Mouse (Mus musculus) brain, embryonic 14.5 days (tissue): Measurements from ENCODE around the gene Musk.

ENCODE experiments used
- CTCF ChIP-seq: fragments of 200-500 bp; IDR thresholded peaks from 2 replicates; pipeline ENCODE4 v1.5.1; 2012; ENCODE audit warnings: inconsistent platforms, mild to moderate bottlenecking, moderate library complexity, borderline replicate concordance; ENCODE audit not compliant: insufficient read depth, insufficient read length; ENCODE audit errors: extremely low read depth
- POLR2A ChIP-seq: fragments of 200-500 bp; IDR thresholded peaks from 2 replicates; pipeline ENCODE4 v1.6.1; 2012; ENCODE audit warnings: mild to moderate bottlenecking, inconsistent platforms, borderline replicate concordance; ENCODE audit not compliant: poor library complexity, insufficient read depth, insufficient read length, severe bottlenecking; ENCODE audit errors: extremely low read depth

- no peak for TF ChIP-seq POLR2A
- no peak for TF ChIP-seq CTCF
These were observed 21.7 kb downstream of the Musk start for GRCm38 (mm10) chr4:58307421-58307820.
